Mouse (Mus musculus) adrenal gland, adult 18-20 months (tissue): ENCODE measurements at regions not wholly inside any gene's neighbourhood (a gene's known extent, or its start where the extent isn't known, plus 50 kb on each side); places are given as distances from the start of the nearest gene placed in this dataset.
A peak's percentile ranks its signal among the peaks of the same experiment; 100 is the strongest.

Experiments
- DNase-seq, 2 experiments: peaks; one replicate each; pipeline ENCODE4 v3.0.0; 2021 to 2022; ENCODE audit warnings: low spot score in 2 of 2

- DNase-seq: no peak
These were observed 51.3 kb upstream of the Serbp1 start for GRCm38 (mm10) chr6:67186537-67187274.

- DNase-seq: no peak
These were observed 53.3 kb upstream of the Serbp1 start for GRCm38 (mm10) chr6:67184662-67185061.

GRCm38 (mm10) chr6:67183481-67184215 lies 54.3 kb upstream of the Serbp1 start:
- no peak for DNase-seq

- no peak for DNase-seq
These were observed 55.5 kb upstream of the Serbp1 start for GRCm38 (mm10) chr6:67182453-67182852.

- DNase-seq: no peak
These were observed 56.5 kb upstream of the Serbp1 start for GRCm38 (mm10) chr6:67181459-67181858.

GRCm38 (mm10) chr6:67179416-67179815 lies 58.6 kb upstream of the Serbp1 start:
- DNase-seq: no peak

- no peak for DNase-seq
These were observed 59.4 kb upstream of the Serbp1 start for GRCm38 (mm10) chr6:67178531-67178930.

- DNase-seq: no peak
These were observed 59.9 kb upstream of the Serbp1 start for GRCm38 (mm10) chr6:67178101-67178500.

GRCm38 (mm10) chr6:67170674-67170946 lies 67.4 kb upstream of the Serbp1 start:
- DNase-seq: no peak

- peak in 1 of 2 experiments; percentile 34 for DNase-seq
These were observed 67.9 kb upstream of the Serbp1 start for GRCm38 (mm10) chr6:67169873-67170673.

- DNase-seq: no peak
These were observed 69.2 kb upstream of the Serbp1 start for GRCm38 (mm10) chr6:67168803-67169202.

GRCm38 (mm10) chr6:67168031-67168777 lies 69.8 kb upstream of the Serbp1 start:
- DNase-seq: peak; percentile 24 to 36

- DNase-seq: no peak
These were observed 72.9 kb upstream of the Serbp1 start for GRCm38 (mm10) chr6:67165091-67165490.

GRCm38 (mm10) chr6:67163947-67164346 lies 74.0 kb upstream of the Serbp1 start:
- DNase-seq: no peak

- DNase-seq: no peak
These were observed 75.2 kb upstream of the Serbp1 start for GRCm38 (mm10) chr6:67162814-67163213.

- no peak for DNase-seq
These were observed 76.4 kb upstream of the Serbp1 start for GRCm38 (mm10) chr6:67161610-67162009.

- no peak for DNase-seq
These were observed 77.4 kb upstream of the Serbp1 start for GRCm38 (mm10) chr6:67160564-67160963.

GRCm38 (mm10) chr6:67159726-67160523 lies 78.1 kb upstream of the Serbp1 start:
- DNase-seq: no peak

- DNase-seq: no peak
These were observed 78.8 kb upstream of the Serbp1 start for GRCm38 (mm10) chr6:67159224-67159623.

GRCm38 (mm10) chr6:67158765-67159164 lies 79.2 kb upstream of the Serbp1 start:
- DNase-seq: peak; percentile 83 to 84
